Mouse (Mus musculus): ENCODE measurements around the gene Clasp2. TPM values are rescaled to one million over a fixed set of nuclear protein-coding genes. Genes with fewer than 3 reads are reported as not detected.
"Not testable (repeated sequence)": the region's sequence is repeated elsewhere in the genome, so short reads cannot be mapped to it uniquely, and the experiment has no call there.

Gene Clasp2
- polyA plus RNA-seq, 1 experiment from 2014 or later: 123 TPM

GRCm38 (mm10) chr9:113837001-113837400 is 95.7 kb downstream of the Clasp2 start:
- Histone ChIP-seq H3K4me2 (replicated peaks) (no peak overlapping the region), H3K9me3 (no peaks in the 10 kb centered on the region), H3K27ac (replicated peaks) (no peak overlapping the region), H3K4me3 (no peak overlapping the region), H3K9ac (replicated peaks) (no peak overlapping the region), H3K36me3 (peaks cover 11% of the 10 kb centered on the region), H3K27me3 (no peaks in the 10 kb centered on the region), H3K4me1 (no peaks in the 10 kb centered on the region)
- WGBS: 84% methylated on average over 4 of the region's 4 CpGs
- no peak for ATAC-seq (replicated peaks)

GRCm38 (mm10) chr9:113837461-113837860 is 96.2 kb downstream of the Clasp2 start:
- no peak overlapping the region for H3K27ac ChIP-seq (replicated peaks)
- no peaks in the 10 kb centered on the region for H3K27me3 ChIP-seq
- no peak overlapping the region for H3K4me2 ChIP-seq (replicated peaks)
- H3K4me1 ChIP-seq: no peaks in the 10 kb centered on the region
- ATAC-seq (replicated peaks): no peak
- H3K4me3 ChIP-seq: no peak overlapping the region
- H3K36me3 ChIP-seq: peaks cover 11% of the 10 kb centered on the region
- H3K9me3 ChIP-seq: no peaks in the 10 kb centered on the region
- no peak overlapping the region for H3K9ac ChIP-seq (replicated peaks)
- WGBS: 92% methylated on average over 5 of the region's 5 CpGs

- ATAC-seq (replicated peaks): no peak
- WGBS: 92% methylated on average over 4 of the region's 4 CpGs
- peaks cover 35% of the 10 kb centered on the region for H3K36me3 ChIP-seq
Observed at GRCm38 (mm10) chr9:113844029-113844428, 102.8 kb downstream of the Clasp2 start.

DNA sequence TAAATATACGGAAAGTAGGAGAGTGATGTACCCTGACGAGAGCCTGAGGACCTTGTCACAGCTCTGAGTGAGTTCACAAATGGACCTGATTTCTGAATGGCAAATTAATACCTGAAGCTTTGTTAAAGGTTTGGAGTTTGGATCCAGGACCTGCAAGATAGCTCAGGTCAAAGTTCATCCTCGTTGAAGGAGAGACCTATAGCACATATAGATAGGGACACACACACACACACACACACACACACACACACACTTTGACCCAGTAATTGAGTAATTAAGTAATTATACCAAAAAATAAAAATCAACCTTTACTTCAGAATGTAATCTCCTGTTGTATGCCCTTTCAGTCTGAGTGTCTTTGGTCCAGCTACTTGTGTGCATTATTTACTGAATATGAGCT is 114.2 kb downstream of the Clasp2 start:
- 86% methylated on average over 3 of the region's 3 CpGs for WGBS
- Histone ChIP-seq H3K4me3 (no peak overlapping the region), H3K27me3 (no peaks in the 10 kb centered on the region), H3K4me1 (no peaks in the 10 kb centered on the region), H3K9ac (replicated peaks) (no peak overlapping the region), H3K4me2 (replicated peaks) (no peak overlapping the region), H3K36me3 (peaks cover 62% of the 10 kb centered on the region), H3K9me3 (no peaks in the 10 kb centered on the region), H3K27ac (replicated peaks) (no peak overlapping the region)
- ATAC-seq (replicated peaks): no peak

More at GRCm38 (mm10) chr9:113844029-113844428, 102.8 kb downstream of the Clasp2 start:
- H3K4me3 ChIP-seq: no peak overlapping the region
- no peaks in the 10 kb centered on the region for H3K4me1 ChIP-seq
- H3K9ac ChIP-seq (replicated peaks): no peak overlapping the region
- H3K9me3 ChIP-seq: no peaks in the 10 kb centered on the region
- no peak overlapping the region for H3K4me2 ChIP-seq (replicated peaks)
- no peak overlapping the region for H3K27ac ChIP-seq (replicated peaks)
- no peaks in the 10 kb centered on the region for H3K27me3 ChIP-seq

DNA sequence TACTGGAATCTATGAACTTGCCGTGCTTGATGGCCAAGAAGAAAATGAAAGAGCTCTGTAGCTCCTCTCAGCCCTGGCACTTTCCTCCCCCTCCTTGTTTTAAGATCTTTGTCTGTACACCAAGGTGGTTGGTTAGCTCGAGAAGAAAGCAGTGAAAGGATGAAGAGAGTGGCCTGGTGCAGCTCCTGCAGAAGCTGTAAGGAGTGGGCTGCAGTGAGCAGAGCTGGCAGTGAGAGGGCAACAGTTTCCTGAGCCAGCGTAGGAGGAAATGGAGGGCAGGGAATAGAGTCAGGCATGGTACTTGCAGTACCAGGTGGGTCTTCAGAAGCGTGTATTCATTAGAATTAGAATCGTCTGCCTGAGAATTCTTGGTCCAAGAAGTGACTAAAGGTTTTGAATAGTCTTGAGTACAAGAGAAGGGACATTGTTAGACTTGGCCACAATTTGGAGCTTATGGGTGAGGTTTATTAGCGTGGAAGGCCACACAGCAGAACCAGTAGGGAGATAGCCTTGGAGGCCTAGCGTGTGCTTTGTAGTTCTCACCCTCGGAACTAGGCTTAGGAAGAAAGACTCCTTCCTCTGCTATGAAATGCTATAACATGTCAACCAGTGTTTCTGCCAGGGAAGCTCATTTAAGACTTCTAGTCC is 116.1 kb downstream of the Clasp2 start:
- Histone ChIP-seq H3K9ac (replicated peaks) (no peak overlapping the region), H3K9me3 (no peaks in the 10 kb centered on the region), H3K4me1 (no peaks in the 10 kb centered on the region), H3K36me3 (peaks cover 57% of the 10 kb centered on the region), H3K4me2 (replicated peaks) (no peak overlapping the region), H3K27ac (replicated peaks) (no peak overlapping the region), H3K27me3 (no peaks in the 10 kb centered on the region), H3K4me3 (no peak overlapping the region)
- 78% methylated on average over 8 of the region's 8 CpGs for WGBS
- no peak for ATAC-seq (replicated peaks)

DNA sequence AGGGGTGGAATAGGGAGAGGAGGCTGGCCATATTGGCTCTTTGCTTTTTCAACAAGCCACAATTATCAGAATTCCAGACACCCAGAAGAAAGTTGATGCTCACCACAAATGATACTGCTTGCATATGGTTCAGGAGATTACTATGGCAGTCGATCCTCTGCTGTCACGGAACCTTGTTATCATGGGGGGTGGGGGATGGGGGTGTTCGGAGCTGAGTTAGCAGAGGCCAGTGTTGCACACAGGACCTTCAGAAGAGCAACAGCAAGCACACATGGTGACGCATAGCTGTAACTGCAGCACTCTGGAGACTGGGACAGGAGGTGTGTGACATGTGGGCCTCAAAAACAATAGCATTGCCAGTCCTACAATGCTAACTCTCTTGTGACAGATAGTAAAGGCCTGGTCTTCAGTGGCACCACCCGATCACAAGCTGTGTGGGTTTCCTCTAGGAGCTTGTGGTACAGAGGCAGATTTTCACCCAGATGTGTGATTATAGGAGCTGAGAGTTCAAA is 116.7 kb downstream of the Clasp2 start:
- ATAC-seq (replicated peaks): no peak
- Histone ChIP-seq H3K4me2 (replicated peaks) (no peak overlapping the region), H3K27me3 (no peaks in the 10 kb centered on the region), H3K4me3 (no peak overlapping the region), H3K27ac (replicated peaks) (no peak overlapping the region), H3K4me1 (no peaks in the 10 kb centered on the region), H3K9ac (replicated peaks) (no peak overlapping the region), H3K9me3 (no peaks in the 10 kb centered on the region), H3K36me3 (peaks cover 57% of the 10 kb centered on the region)
- WGBS: 88% methylated on average over 5 of the region's 5 CpGs

- Histone ChIP-seq H3K27ac (replicated peaks) (no peak overlapping the region), H3K4me1 (no peaks in the 10 kb centered on the region), H3K36me3 (peaks cover 55% of the 10 kb centered on the region), H3K4me3 (no peak overlapping the region), H3K9me3 (no peaks in the 10 kb centered on the region), H3K4me2 (replicated peaks) (no peak overlapping the region), H3K9ac (replicated peaks) (no peak overlapping the region), H3K27me3 (no peaks in the 10 kb centered on the region)
- WGBS: 94% methylated on average over 5 of the region's 5 CpGs
- no peak for ATAC-seq (replicated peaks)
Observed at GRCm38 (mm10) chr9:113859420-113859819, 118.1 kb downstream of the Clasp2 start.

GRCm38 (mm10) chr9:113863370-113863999 is 122.2 kb downstream of the Clasp2 start:
- H3K4me2 ChIP-seq (replicated peaks): no peak overlapping the region
- ATAC-seq (replicated peaks): no peak
- peaks cover 67% of the 10 kb centered on the region for H3K36me3 ChIP-seq
- no peaks in the 10 kb centered on the region for H3K4me1 ChIP-seq
- 96% methylated on average over 5 of the region's 5 CpGs for WGBS
- H3K27ac ChIP-seq (replicated peaks): no peak overlapping the region
- no peak overlapping the region for H3K4me3 ChIP-seq
- no peaks in the 10 kb centered on the region for H3K9me3 ChIP-seq
- H3K9ac ChIP-seq (replicated peaks): no peak overlapping the region
- no peaks in the 10 kb centered on the region for H3K27me3 ChIP-seq

- H3K27ac ChIP-seq (replicated peaks): no peak overlapping the region
- no peak overlapping the region for H3K4me3 ChIP-seq
- H3K27me3 ChIP-seq: no peaks in the 10 kb centered on the region
- H3K9ac ChIP-seq (replicated peaks): no peak overlapping the region
- H3K9me3 ChIP-seq: no peaks in the 10 kb centered on the region
- ATAC-seq (replicated peaks): no peak
- H3K4me2 ChIP-seq (replicated peaks): no peak overlapping the region
- H3K36me3 ChIP-seq: peaks cover 79% of the 10 kb centered on the region
- 88% methylated on average over 5 of the region's 5 CpGs for WGBS
- no peaks in the 10 kb centered on the region for H3K4me1 ChIP-seq
Observed at GRCm38 (mm10) chr9:113867951-113868350, 126.7 kb downstream of the Clasp2 start.

- 97% methylated on average over 3 of the region's 3 CpGs for WGBS
- Histone ChIP-seq H3K9me3 (no peaks in the 10 kb centered on the region), H3K27me3 (no peaks in the 10 kb centered on the region), H3K4me3 (no peak overlapping the region), H3K4me2 (replicated peaks) (no peak overlapping the region), H3K36me3 (peaks cover 88% of the 10 kb centered on the region), H3K4me1 (no peaks in the 10 kb centered on the region), H3K27ac (replicated peaks) (no peak overlapping the region), H3K9ac (replicated peaks) (no peak overlapping the region)
- ATAC-seq (replicated peaks): no peak
Observed at GRCm38 (mm10) chr9:113894903-113895302, 153.6 kb downstream of the Clasp2 start.

- H3K4me2 ChIP-seq (replicated peaks): no peak overlapping the region
- H3K27me3 ChIP-seq: no peaks in the 10 kb centered on the region
- WGBS: 83% methylated on average over 4 of the region's 4 CpGs
- no peaks in the 10 kb centered on the region for H3K9me3 ChIP-seq
- no peak overlapping the region for H3K4me3 ChIP-seq
- ATAC-seq (replicated peaks): no peak
- no peak overlapping the region for H3K27ac ChIP-seq (replicated peaks)
- peaks cover 86% of the 10 kb centered on the region for H3K36me3 ChIP-seq
- H3K9ac ChIP-seq (replicated peaks): no peak overlapping the region
- no peaks in the 10 kb centered on the region for H3K4me1 ChIP-seq
Observed at GRCm38 (mm10) chr9:113903136-113903535, 161.9 kb downstream of the Clasp2 start.

- 94% methylated on average over 6 of the region's 6 CpGs for WGBS
- not testable (repeated sequence) for H3K4me2 ChIP-seq (replicated peaks)
Observed at GRCm38 (mm10) chr9:113904315-113904714, 163.0 kb downstream of the Clasp2 start.

More at GRCm38 (mm10) chr9:113904315-113904714, 163.0 kb downstream of the Clasp2 start:
- not testable (repeated sequence) for H3K4me1 ChIP-seq; ATAC-seq (replicated peaks); H3K9me3 ChIP-seq; H3K4me3 ChIP-seq; H3K27me3 ChIP-seq; H3K27ac ChIP-seq (replicated peaks); H3K9ac ChIP-seq (replicated peaks)
- H3K36me3 ChIP-seq: peaks cover 85% of the 10 kb centered on the region

All from forebrain, embryonic 15.5 days (tissue).